Mouse (Mus musculus) kidney, postnatal 0 days (tissue): ENCODE data around the gene Twnk. TPM values are rescaled to one million over a fixed set of nuclear protein-coding genes. Genes with fewer than 3 reads are reported as not detected.

ENCODE experiments used
- ATAC-seq: fragments of 200-750 bp; cut with Nextera tagmentation; replicated peaks from 2 replicates; pipeline ENCODE4 v1.8.0; 2017; ENCODE audit warnings: low read depth, moderate number of reproducible peaks, moderate TSS enrichment, moderate library complexity; ENCODE audit not compliant: low FRiP score
- DNase-seq: peaks from one replicate; pipeline ENCODE4 v3.0.0-alpha.2; 2016; ENCODE audit warnings: low spot score
- H3K27ac ChIP-seq: fragments of 300-500 bp; sonication (generic); 2 replicates; pipeline ENCODE4 v1.5.1; 2014; ENCODE audit warnings: mild to moderate bottlenecking
- H3K27me3 ChIP-seq: fragments of 300-500 bp; sonication (generic); 2 replicates; pipeline ENCODE4 v1.6.1; 2014; ENCODE audit warnings: low read length, mixed read lengths; ENCODE audit not compliant: insufficient read depth
- H3K36me3 ChIP-seq: fragments of 300-500 bp; sonication (generic); 2 replicates; pipeline ENCODE4 v1.6.1; 2014; ENCODE audit warnings: low read length, mixed read lengths; ENCODE audit not compliant: insufficient read depth
- H3K4me1 ChIP-seq: fragments of 300-500 bp; sonication (generic); replicated peaks from 2 replicates; pipeline ENCODE4 v1.6.1; 2014; ENCODE audit warnings: antibody characterized with exemption, low read length, mixed read lengths; ENCODE audit not compliant: insufficient read depth
- H3K4me2 ChIP-seq: fragments of 300-500 bp; sonication (generic); 2 replicates; pipeline ENCODE4 v1.6.1; 2014; ENCODE audit warnings: mild to moderate bottlenecking, low read length, moderate library complexity, mixed read lengths
- H3K4me3 ChIP-seq: fragments of 300-500 bp; sonication (generic); replicated peaks from 2 replicates; pipeline ENCODE4 v1.5.1; 2014; ENCODE audit warnings: low read depth, low read length
- H3K9ac ChIP-seq: fragments of 300-500 bp; sonication (generic); 2 replicates; pipeline ENCODE4 v1.6.1; 2014; ENCODE audit warnings: low read depth, low read length
- H3K9me3 ChIP-seq: fragments of 300-500 bp; sonication (generic); replicated peaks from 2 replicates; pipeline ENCODE4 v1.6.1; 2016; ENCODE audit warnings: low read length, inconsistent platforms, mixed read lengths
- CTCF ChIP-seq: IDR thresholded peaks from 2 replicates; pipeline ENCODE4 v1.5.1; 2016; ENCODE audit warnings: antibody characterized with exemption, low read depth, mild to moderate bottlenecking, moderate library complexity
- WGBS: fragments of 180-500 bp; shearing (Covaris S2); extraction: QIAGEN DNeasy Blood & Tissue Kit; methylation state at CpG from one replicate; pipeline ENCODE4 v1.1.7; 2014; 5-methylcytosine and 5-hydroxymethylcytosine counted together
- polyA plus RNA-seq: library from polyadenylated mRNA; unstranded; fragments of >200 nt; fragmentation: Nextera tagmentation; extraction: Ambion mirVana; gene quantifications from 2 replicates; pipeline ENCODE4 v1.2.1, GENCODE M21; 2015

Gene Twnk
- polyA plus RNA-seq, 1 experiment from 2014 or later, result 15.7 TPM

DNA sequence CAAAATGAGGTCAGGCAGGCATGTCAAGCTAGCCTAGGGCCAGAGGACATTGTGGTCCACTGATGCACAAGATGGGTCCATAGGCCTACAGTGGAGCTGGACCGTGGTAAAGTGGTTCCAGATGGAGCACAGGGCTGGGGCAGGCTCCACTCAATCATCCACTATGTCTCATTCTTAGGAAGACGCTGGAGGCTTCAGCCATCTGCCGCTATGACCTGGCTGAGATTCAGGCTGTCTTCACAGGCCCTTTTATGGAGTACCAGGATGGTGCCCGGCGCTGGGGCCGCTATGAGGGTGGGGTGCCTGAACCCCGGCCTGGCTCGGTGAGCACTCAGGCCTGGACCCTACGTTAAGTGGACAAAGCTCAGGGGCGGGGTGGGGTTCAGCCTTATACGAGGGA lies 7.7 kb upstream of the Twnk start:
- 89% methylated on average over 11 of the region's 11 CpGs for WGBS
- TF ChIP-seq CTCF, result no peak
- ATAC-seq, result no peak
- H3K9ac ChIP-seq, result no peak overlapping the region
- H3K4me3 ChIP-seq, result no peak overlapping the region
- no peaks in the 10 kb centered on the region for H3K4me1 ChIP-seq
- H3K27ac ChIP-seq, result no peak overlapping the region
- no peak for DNase-seq
- H3K36me3 ChIP-seq, result peaks cover 18% of the 10 kb centered on the region; the same call in 1 of the 2 replicates
- no peaks in the 10 kb centered on the region for H3K9me3 ChIP-seq
- no peaks in the 10 kb centered on the region for H3K27me3 ChIP-seq
- H3K4me2 ChIP-seq, result no peak overlapping the region

DNA sequence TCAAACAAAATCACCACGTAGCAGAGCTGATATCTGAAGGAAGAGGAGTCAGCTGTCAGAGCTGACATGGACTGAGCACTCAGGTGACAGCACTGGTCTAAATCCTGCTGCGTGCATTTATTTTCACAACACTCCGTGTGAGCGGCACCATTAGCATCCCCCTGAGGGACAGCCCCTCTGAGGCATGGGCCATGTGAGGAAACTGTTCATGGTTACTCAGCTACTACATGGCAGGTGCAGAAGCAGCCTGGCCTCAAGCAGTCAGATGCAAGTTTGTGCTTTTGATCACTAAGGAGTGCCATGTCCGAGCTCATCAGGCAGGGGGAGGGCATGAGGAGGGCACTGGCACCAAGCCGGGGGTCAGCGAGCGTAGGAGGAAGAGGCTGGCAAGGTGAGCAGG lies 5.8 kb upstream of the Twnk start:
- H3K4me2 ChIP-seq, result no peak overlapping the region
- no peak overlapping the region for H3K9ac ChIP-seq
- DNase-seq, result no peak
- no peak for ATAC-seq
- WGBS, result 89% methylated on average over 8 of the region's 8 CpGs
- no peak overlapping the region for H3K4me3 ChIP-seq
- H3K36me3 ChIP-seq, result peaks cover 23% of the 10 kb centered on the region; the same call in 1 of the 2 replicates
- no peaks in the 10 kb centered on the region for H3K4me1 ChIP-seq
- no peak for TF ChIP-seq CTCF
- H3K27ac ChIP-seq, result no peak overlapping the region
- H3K9me3 ChIP-seq, result no peaks in the 10 kb centered on the region
- H3K27me3 ChIP-seq, result no peaks in the 10 kb centered on the region

DNA sequence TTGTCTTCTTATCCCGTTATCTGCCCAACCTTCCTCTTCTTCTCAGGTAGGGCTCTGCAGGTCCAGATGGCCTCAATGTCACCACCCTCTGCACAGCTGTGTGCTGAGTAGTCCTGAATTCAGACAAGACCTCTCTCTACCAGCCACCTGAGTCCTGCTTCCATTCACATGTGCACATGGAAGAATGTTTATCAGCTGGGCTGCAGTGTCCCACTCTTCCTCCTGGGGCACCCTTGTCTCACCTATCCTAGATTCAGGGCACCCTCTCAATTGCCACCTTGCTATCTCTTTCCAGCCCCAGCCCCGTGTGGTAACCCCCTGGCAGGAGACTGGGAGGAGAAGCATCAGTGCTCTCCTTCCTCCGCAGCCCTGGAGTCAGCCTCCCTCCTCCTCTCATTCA lies 3.2 kb upstream of the Twnk start:
- H3K27ac ChIP-seq, result no peak overlapping the region
- H3K4me1 ChIP-seq, result peaks cover 6% of the 10 kb centered on the region
- H3K9me3 ChIP-seq, result no peaks in the 10 kb centered on the region
- no peak overlapping the region for H3K9ac ChIP-seq
- no peak overlapping the region for H3K4me3 ChIP-seq
- no peaks in the 10 kb centered on the region for H3K27me3 ChIP-seq
- DNase-seq, result no peak
- H3K36me3 ChIP-seq, result peaks cover 23% of the 10 kb centered on the region; the same call in 1 of the 2 replicates
- TF ChIP-seq CTCF, result peak; percentile 38; the same call in 1 of the 2 replicates
- no peak for ATAC-seq
- 69% methylated on average over 3 of the region's 3 CpGs for WGBS
- H3K4me2 ChIP-seq, result no peak overlapping the region

DNA sequence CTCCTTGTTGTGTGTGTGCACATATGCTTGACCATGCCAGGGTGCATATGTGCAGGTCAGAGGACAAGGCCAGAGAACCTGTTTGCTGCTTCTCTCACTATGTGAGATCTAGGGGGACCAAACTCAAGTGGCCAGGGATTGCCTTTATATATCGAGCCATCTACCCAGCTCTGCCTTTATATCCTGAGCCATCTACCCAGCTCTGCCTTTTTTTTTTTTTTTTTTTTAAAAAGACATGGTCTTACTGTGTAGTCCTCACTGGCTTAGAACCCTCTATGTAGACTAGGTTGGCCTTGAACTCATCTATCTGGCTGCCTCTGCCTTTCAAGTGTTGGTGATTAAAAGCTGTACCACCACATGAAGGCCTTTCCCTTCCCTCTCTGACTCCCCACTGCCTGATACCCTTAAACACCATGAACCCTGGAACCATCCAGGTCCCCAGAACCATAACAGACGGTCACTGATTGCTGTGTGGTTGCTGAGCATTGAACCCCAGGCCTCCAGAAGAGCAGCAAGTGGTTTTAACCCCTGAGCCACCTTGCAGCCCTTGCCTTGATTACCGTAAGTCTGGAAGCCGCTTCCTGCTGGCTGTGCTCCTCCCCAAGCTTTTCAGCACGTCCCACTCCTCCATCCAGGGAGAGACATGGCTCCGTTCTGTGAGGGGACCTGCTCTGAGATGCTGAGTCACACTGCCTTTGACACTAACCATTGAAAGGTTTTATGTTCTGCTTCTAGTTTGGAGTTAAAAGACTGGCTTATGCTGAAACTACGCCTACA lies 1.5 kb upstream of the Twnk start:
- WGBS, result 86% methylated on average over 7 of the region's 7 CpGs
- no peak overlapping the region for H3K27ac ChIP-seq
- no peak overlapping the region for H3K4me2 ChIP-seq
- no peaks in the 10 kb centered on the region for H3K27me3 ChIP-seq
- no peak overlapping the region for H3K4me3 ChIP-seq
- TF ChIP-seq CTCF, result no peak
- ATAC-seq, result no peak
- no peaks in the 10 kb centered on the region for H3K9me3 ChIP-seq
- H3K4me1 ChIP-seq, result peaks cover 9% of the 10 kb centered on the region
- no peak for DNase-seq
- H3K9ac ChIP-seq, result no peak overlapping the region
- H3K36me3 ChIP-seq, result peaks cover 21% of the 10 kb centered on the region; the same call in 1 of the 2 replicates

DNA sequence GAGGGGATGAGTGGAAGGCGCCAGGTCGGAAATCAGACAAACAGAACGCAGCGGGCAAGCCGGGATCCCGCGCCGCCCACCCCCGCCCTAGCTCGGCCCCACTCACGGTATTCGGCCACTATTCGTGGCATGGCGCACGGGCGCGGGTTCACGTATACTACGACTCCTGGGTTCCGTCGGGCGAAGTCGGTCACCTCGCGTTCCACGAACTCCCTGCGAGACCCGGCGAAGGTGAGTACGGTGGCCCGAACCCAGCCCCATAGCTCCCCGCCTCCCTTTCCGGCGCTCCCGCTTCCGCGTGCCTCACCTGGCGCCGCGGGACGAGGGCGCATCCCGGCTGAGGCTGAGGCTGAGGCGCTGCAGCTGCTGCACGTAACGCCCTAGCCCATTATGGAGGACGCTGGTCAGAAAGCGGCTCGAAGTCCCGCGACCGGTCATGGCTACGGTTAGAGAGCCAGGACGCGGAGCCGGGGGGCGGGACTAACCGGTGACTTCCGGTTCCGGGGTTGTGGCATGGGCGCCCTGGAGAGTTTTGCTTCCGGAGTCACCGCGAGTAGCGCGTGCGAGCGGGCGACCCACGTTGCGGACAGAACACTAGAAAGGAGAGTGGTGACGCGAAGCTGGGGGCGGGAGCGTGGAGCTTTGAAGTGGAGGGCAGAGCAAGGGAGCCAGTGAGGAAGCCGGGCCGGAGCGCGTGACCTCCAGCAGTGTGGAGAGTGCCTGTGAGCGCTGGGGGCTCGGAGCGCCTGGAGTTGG lies 672 bp downstream of the Twnk start, which contains the start of gene Mrpl43:
TSS of gene Mrpl43 (minus strand) at position 486 of the 756 bp plus-strand sequence.
- 2% methylated on average over 82 of the region's 82 CpGs for WGBS
- peak; percentile 97 for DNase-seq
- ATAC-seq, result peak; percentile 90
- Histone ChIP-seq H3K27ac (peak within 1 kb of the TSS; percentile 81), H3K36me3 (0 out of 2 replicates have a peak, but pooled peaks cover 21% of the 10 kb centered on the region), H3K9ac (peak within 1 kb of the TSS; percentile 85), H3K4me3 (peak within 1 kb of the TSS; percentile 89), H3K9me3 (no peaks in the 10 kb centered on the region), H3K4me1 (peaks cover 9% of the 10 kb centered on the region), H3K27me3 (no peaks in the 10 kb centered on the region), H3K4me2 (peak within 1 kb of the TSS; percentile 68)
- TF ChIP-seq CTCF, result no peak

DNA sequence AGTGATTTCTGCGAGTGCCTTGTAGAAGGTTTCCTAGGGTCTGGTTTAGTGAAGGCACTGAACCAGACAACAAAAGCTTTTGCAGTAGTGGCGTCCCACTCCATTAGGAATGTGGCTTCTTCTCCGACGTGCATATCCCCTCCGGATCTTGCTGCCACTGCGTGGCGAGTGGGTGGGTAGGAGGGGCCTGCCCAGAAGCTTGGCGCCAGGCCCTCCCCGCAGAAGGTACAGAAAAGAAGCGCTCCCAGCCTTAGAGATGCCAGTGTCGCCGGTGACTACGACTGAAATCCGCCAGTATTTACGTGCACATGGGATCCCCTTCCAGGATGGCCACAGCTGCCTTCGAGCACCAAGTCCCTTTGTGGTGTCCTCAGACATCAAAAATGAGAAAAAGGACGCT lies 1.6 kb downstream of the Twnk start:
- Histone ChIP-seq H3K9me3 (no peaks in the 10 kb centered on the region), H3K9ac (peak overlapping the region; percentile 85), H3K4me1 (peaks cover 9% of the 10 kb centered on the region), H3K27me3 (no peaks in the 10 kb centered on the region), H3K4me2 (peak overlapping the region; percentile 68), H3K36me3 (0 out of 2 replicates have a peak, but pooled peaks cover 19% of the 10 kb centered on the region), H3K27ac (peak overlapping the region; percentile 81), H3K4me3 (peak overlapping the region; percentile 89)
- ATAC-seq, result no peak; the same call in 1 of the 2 replicates
- WGBS, result 31% methylated on average over 17 of the region's 17 CpGs
- no peak for TF ChIP-seq CTCF
- no peak for DNase-seq
